In the genomic region with DNA sequence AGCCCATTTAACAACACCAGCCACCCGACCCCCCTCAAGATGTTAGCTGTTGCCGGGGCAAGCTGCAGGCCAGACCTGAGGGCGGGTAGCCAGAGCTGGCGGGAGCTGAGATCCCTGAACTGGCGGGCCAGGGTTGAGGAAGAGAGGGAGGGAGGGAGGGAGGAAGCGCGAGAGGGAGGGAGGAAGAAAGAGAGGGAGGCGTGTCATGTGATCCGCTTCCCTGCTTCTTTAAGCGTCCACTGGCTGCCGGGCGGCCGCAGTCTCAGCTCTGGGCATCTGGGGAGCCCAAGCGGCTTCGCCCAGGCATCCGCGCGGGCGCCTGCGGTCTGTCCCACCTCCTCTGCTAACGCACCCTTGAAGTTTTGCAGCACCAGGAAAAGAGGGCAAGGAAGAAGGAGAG, we compare ENCODE assay signal across 8 mouse cellular contexts. TPM values are rescaled to one million over a fixed set of nuclear protein-coding genes. Genes with fewer than 3 reads are reported as not detected.
DNase-seq lines count a peak whose midpoint lies in the region; ATAC-seq and TF ChIP-seq lines count a peak whose summit lies in the region.

A gene (plus strand): TSS at position 192 of the 400 bp plus-strand sequence.

- H3K27me3 ChIP-seq in Patski: no peaks in the 10 kb centered on the region
- no peaks in the 10 kb centered on the region for H3K27me3 ChIP-seq in hindbrain, embryonic 12.5 days

- peak within 1 kb of the TSS; percentile 85 for H3K27ac ChIP-seq in hindbrain, embryonic 12.5 days

- no peaks in the 10 kb centered on the region for H3K36me3 ChIP-seq in hindbrain, embryonic 12.5 days

- in situ Hi-C loops in Patski (cut with MboI; ENCODE audit: low pct_unique_long_range_greater_than_20kb): loop anchor here (10.0 kb wide), 1 partner anchor 175 kb away; no protein-coding TSS in a partner anchor

- peak; percentile 48 for DNase-seq in Patski (ENCODE audit: low read depth, low spot score)
- peak; percentile 47 to 66 for DNase-seq in cerebellum, postnatal 25 days
- DNase-seq in frontal cortex, postnatal 25 days (ENCODE audit: low spot score in 2 of 2): peak; percentile 31 to 42
- peak; percentile 16 to 43 for DNase-seq in layer of hippocampus, postnatal 14 days (ENCODE audit: low spot score in 2 of 2)
- peak; percentile 81 for DNase-seq in lung, postnatal 10 days
- peak; percentile 60 for DNase-seq in ovary, postnatal 14 days (ENCODE audit: low spot score)
- DNase-seq in thymus, postnatal 4 days: peak; percentile 50

- peak; percentile 83 for ATAC-seq in Patski
- peak; percentile 94 for ATAC-seq in hindbrain, embryonic 12.5 days (ENCODE audit: low FRiP score)

- H3K9ac ChIP-seq in hindbrain, embryonic 12.5 days: peak within 1 kb of the TSS; percentile 67

- CTCF ChIA-PET in Patski (lab: Charles Lee): interaction anchor here (1.1 to 3.2 kb wide), 7 partner anchors 9 to 115 kb away, joined by 4 to 19 read pairs (median 9); no protein-coding TSS in a partner anchor

- peaks cover 6% of the 10 kb centered on the region; the same call in 1 of the 2 replicates for H3K4me1 ChIP-seq in hindbrain, embryonic 12.5 days

- H3K4me2 ChIP-seq in hindbrain, embryonic 12.5 days (replicated peaks): peak within 1 kb of the TSS; percentile 87

- POLR2A ChIA-PET in Patski (lab: Charles Lee): interaction anchor here (0.7 to 4.1 kb wide), 8 partner anchors 12 to 113 kb away, joined by 3 to 24 read pairs (median 4); no protein-coding TSS in a partner anchor

- no peak for TF ChIP-seq CTCF in Patski (IDR thresholded peaks at IDR 0.05)

- H3K4me3 ChIP-seq in hindbrain, embryonic 12.5 days: peak within 1 kb of the TSS; percentile 50

- WGBS in hindbrain, embryonic 12.5 days: under 1% methylated on average over 19 of the region's 21 CpGs

- H3K9me3 ChIP-seq in hindbrain, embryonic 12.5 days (replicated peaks): no peaks in the 10 kb centered on the region

RNA-seq across cellular contexts. Expression of the gene that starts here (rescaled TPM):
- polyA plus RNA-seq in Patski (2021): 565 TPM
- polyA plus RNA-seq in hindbrain, embryonic 12.5 days (2016; fragmentation: Nextera tagmentation; extraction: Ambion mirVana): 156 and 162 TPM in 2 replicates
- 10 to 100 TPM; 21.4 to 28.3 TPM for total RNA-seq in layer of hippocampus, postnatal 14 days (2021)

Comparison
In these comparisons a context has a peak if more than half of its experiments do, and no peak if none do; other contexts are left out.
1. Peak in every context shown above with its lines: DNase-seq, ATAC-seq, H3K4me3 ChIP-seq and H3K27ac ChIP-seq.
2. DNase-seq: peak in every context shown above with its lines; median percentile 81 in lung, postnatal 10 days; 60 in ovary, postnatal 14 days; 56 in cerebellum, postnatal 25 days; 50 in thymus, postnatal 4 days; 48 in Patski; 36 in frontal cortex, postnatal 25 days; 30 in layer of hippocampus, postnatal 14 days.